Mouse (Mus musculus): ENCODE data around the gene Cacna1e. TPM values are rescaled to one million over a fixed set of nuclear protein-coding genes. Genes with fewer than 3 reads are reported as not detected.

The Cacna1e gene
- total and polyA plus RNA-seq, 2 experiments from 2014 or later = 10.3 to 68.4 TPM

DNA sequence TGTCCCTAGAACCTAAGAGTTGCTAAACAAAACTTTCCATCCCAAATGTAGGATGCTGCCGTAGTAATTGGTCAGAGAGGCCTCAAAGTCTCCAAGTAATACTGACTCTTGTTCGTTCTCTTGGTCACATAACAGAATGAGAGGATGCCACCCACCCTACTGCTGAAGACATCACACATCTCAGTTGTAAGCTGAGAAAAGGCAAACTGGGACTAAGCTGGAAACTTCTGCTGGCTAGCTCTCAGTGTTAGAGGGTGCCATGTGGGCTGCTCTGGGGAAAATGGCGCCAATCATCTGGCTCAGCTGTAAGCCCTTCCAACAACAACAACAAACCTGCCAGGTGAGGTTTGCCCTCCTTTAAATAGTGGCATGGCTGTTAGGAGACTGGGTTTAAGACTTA is 109.8 kb downstream of the Cacna1e start:
- Histone ChIP-seq H3K27me3 (ENCODE audit: insufficient read depth, low read length) (no peaks in the 10 kb centered on the region), H3K4me1 (ENCODE audit: insufficient read depth, low read length) (no peaks in the 10 kb centered on the region), H3K4me2 (ENCODE audit: low read depth, low read length, poor library complexity, severe bottlenecking) (no peak overlapping the region), H3K9me3 (ENCODE audit: low read length) (no peaks in the 10 kb centered on the region), H3K36me3 (ENCODE audit: insufficient read depth, low read length) (no peaks in the 10 kb centered on the region), H3K4me3 (ENCODE audit: low read depth, low read length) (no peak overlapping the region), H3K9ac (replicated peaks; ENCODE audit: low read length, poor library complexity, severe bottlenecking) (no peak overlapping the region), H3K27ac (ENCODE audit: low read depth, low read length) (no peak overlapping the region)
- DNase-seq (ENCODE audit: low spot score) (no peak), ATAC-seq (ENCODE audit: low FRiP score) (no peak)
- no peak for TF ChIP-seq CTCF (IDR thresholded peaks at IDR 0.05)
- 93% methylated on average over 3 of the region's 3 CpGs for WGBS

DNA sequence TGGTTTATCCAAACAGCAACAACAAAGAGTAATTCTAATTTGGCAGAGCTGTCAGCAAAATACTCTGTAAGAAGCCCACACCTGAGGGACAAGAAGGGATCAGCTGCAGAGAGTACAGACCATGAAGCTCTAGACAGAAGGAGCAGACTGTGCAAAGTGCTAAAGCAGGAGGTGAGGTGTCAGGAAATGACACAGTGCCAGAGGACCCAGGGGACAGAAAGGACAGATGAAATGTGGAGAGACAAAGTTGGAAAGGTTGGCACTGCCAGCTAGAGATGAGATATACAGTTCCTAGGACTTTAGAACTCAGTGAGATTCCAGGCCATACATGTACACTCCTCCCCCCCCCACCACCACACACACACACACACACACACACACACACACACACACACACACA is 113.2 kb downstream of the Cacna1e start:
- Histone ChIP-seq H3K4me1 (ENCODE audit: insufficient read depth, low read length) (no peaks in the 10 kb centered on the region), H3K9ac (replicated peaks; ENCODE audit: low read length, poor library complexity, severe bottlenecking) (no peak overlapping the region), H3K4me2 (ENCODE audit: low read depth, low read length, poor library complexity, severe bottlenecking) (no peak overlapping the region), H3K27me3 (ENCODE audit: insufficient read depth, low read length) (no peaks in the 10 kb centered on the region), H3K9me3 (ENCODE audit: low read length) (no peaks in the 10 kb centered on the region), H3K27ac (ENCODE audit: low read depth, low read length) (no peak overlapping the region), H3K36me3 (ENCODE audit: insufficient read depth, low read length) (no peaks in the 10 kb centered on the region), H3K4me3 (ENCODE audit: low read depth, low read length) (no peak overlapping the region)
- DNase-seq (ENCODE audit: low spot score) = no peak
- ATAC-seq (ENCODE audit: low FRiP score) = no peak
- TF ChIP-seq CTCF (IDR thresholded peaks at IDR 0.05) = no peak

DNA sequence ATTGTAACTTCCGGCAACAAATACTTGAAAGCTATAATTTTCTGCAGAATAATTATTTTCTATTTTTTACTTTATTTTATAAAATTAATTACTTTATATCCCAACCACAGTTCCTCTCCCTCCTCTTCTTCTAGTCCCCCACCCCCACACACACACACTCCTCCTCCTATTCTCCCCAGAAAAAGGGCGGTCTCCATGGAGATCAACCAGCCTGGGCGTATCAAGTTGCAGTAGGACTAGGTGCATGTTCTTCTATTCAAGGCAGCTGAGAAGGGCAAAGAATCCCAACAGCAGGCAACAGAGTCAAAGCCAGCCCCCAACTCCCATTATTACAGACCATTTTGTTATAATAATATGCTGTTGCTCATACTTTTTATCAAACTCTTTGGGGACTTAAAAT is 113.8 kb downstream of the Cacna1e start:
- ATAC-seq (ENCODE audit: low FRiP score) (no peak), DNase-seq (ENCODE audit: low spot score) (no peak)
- Histone ChIP-seq H3K27ac (ENCODE audit: low read depth, low read length) (no peak overlapping the region), H3K4me2 (ENCODE audit: low read depth, low read length, poor library complexity, severe bottlenecking) (no peak overlapping the region), H3K27me3 (ENCODE audit: insufficient read depth, low read length) (no peaks in the 10 kb centered on the region), H3K4me1 (ENCODE audit: insufficient read depth, low read length) (no peaks in the 10 kb centered on the region), H3K9ac (replicated peaks; ENCODE audit: low read length, poor library complexity, severe bottlenecking) (no peak overlapping the region), H3K4me3 (ENCODE audit: low read depth, low read length) (no peak overlapping the region), H3K36me3 (ENCODE audit: insufficient read depth, low read length) (no peaks in the 10 kb centered on the region), H3K9me3 (ENCODE audit: low read length) (no peaks in the 10 kb centered on the region)
- WGBS = 42% methylated on average over 3 of the region's 3 CpGs
- TF ChIP-seq CTCF (IDR thresholded peaks at IDR 0.05) = no peak

DNA sequence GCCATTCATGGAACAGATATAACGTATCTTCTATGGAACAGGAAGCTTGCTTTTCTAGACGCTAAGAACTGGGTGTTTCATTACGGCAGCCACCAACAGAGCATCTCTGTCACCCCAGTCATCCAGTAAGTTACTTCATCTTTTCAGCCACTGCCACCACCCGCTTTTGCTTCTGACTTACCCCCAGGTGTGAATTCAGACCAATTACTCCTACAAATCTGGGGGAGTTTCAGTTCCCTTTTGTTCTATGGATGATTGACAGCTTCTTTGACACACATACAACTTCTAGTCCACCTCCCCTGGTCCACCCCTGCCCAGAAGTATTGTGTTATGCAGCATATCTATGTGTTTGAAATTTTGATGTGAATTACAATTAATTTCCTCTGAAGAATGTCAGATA is 121.2 kb downstream of the Cacna1e start:
- Histone ChIP-seq H3K9me3 (ENCODE audit: low read length) (no peaks in the 10 kb centered on the region), H3K4me2 (ENCODE audit: low read depth, low read length, poor library complexity, severe bottlenecking) (no peak overlapping the region), H3K4me1 (ENCODE audit: insufficient read depth, low read length) (no peaks in the 10 kb centered on the region), H3K4me3 (ENCODE audit: low read depth, low read length) (no peak overlapping the region), H3K27ac (ENCODE audit: low read depth, low read length) (no peak overlapping the region), H3K9ac (replicated peaks; ENCODE audit: low read length, poor library complexity, severe bottlenecking) (no peak overlapping the region), H3K36me3 (ENCODE audit: insufficient read depth, low read length) (no peaks in the 10 kb centered on the region), H3K27me3 (ENCODE audit: insufficient read depth, low read length) (no peaks in the 10 kb centered on the region)
- no peak for ATAC-seq (ENCODE audit: low FRiP score)
- DNase-seq (ENCODE audit: low spot score) = no peak
- no peak for TF ChIP-seq CTCF (IDR thresholded peaks at IDR 0.05)
- 72% methylated on average over 4 of the region's 4 CpGs for WGBS

DNA sequence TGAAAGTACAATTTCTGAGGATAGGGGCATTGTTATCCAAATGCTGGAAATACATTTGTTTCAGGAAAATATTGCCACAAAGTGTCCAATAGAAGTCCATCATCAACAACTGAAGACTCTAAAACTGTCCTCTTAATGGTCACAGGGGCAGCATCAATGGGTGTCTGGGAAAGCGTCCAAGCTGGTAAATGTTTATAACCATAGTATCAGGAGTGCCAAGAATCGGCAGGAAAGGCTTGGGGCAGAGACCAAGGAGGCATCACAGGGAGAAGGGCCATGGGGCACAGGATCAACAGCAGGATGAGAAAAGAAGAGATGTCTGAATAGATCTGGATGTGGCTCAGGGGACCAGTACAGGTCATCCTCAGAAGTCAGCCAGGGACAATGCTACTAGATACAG is 132.2 kb downstream of the Cacna1e start:
- Histone ChIP-seq H3K4me3 (ENCODE audit: low read depth, low read length) (no peak overlapping the region), H3K9ac (replicated peaks; ENCODE audit: low read length, poor library complexity, severe bottlenecking) (no peak overlapping the region), H3K36me3 (ENCODE audit: insufficient read depth, low read length) (no peaks in the 10 kb centered on the region), H3K4me2 (ENCODE audit: low read depth, low read length, poor library complexity, severe bottlenecking) (no peak overlapping the region), H3K27me3 (ENCODE audit: insufficient read depth, low read length) (no peaks in the 10 kb centered on the region), H3K9me3 (ENCODE audit: low read length) (no peaks in the 10 kb centered on the region), H3K27ac (ENCODE audit: low read depth, low read length) (no peak overlapping the region), H3K4me1 (ENCODE audit: insufficient read depth, low read length) (no peaks in the 10 kb centered on the region)
- ATAC-seq (ENCODE audit: low FRiP score) (no peak), DNase-seq (ENCODE audit: low spot score) (no peak)
- no peak for TF ChIP-seq CTCF (IDR thresholded peaks at IDR 0.05)
- WGBS = 72% methylated on average over 2 of the region's 2 CpGs

DNA sequence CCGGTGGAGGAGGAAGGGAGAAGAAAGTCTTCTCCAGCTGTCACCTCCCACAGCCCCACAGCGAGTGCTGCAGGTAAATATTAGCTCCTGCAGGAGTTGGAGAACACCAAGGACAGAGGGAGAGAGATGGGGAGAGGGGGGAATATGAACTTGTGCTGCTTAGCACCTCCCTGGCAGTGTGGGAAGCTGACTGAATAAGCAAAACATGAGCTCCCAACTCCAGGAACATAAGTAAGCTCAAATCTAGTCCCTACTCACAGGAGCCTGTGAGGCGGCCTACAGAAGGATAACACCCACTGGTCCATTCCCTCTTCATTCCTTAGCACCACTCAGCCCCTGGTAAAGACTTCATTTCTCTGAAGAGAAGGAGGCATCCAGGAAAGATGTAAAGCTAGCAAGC is 135.8 kb downstream of the Cacna1e start:
- WGBS = 89% methylated on average over 3 of the region's 3 CpGs
- Histone ChIP-seq H3K4me2 (ENCODE audit: low read depth, low read length, poor library complexity, severe bottlenecking) (no peak overlapping the region), H3K4me3 (ENCODE audit: low read depth, low read length) (no peak overlapping the region), H3K27me3 (ENCODE audit: insufficient read depth, low read length) (no peaks in the 10 kb centered on the region), H3K9me3 (ENCODE audit: low read length) (no peaks in the 10 kb centered on the region), H3K4me1 (ENCODE audit: insufficient read depth, low read length) (no peaks in the 10 kb centered on the region), H3K9ac (replicated peaks; ENCODE audit: low read length, poor library complexity, severe bottlenecking) (no peak overlapping the region), H3K36me3 (ENCODE audit: insufficient read depth, low read length) (no peaks in the 10 kb centered on the region), H3K27ac (ENCODE audit: low read depth, low read length) (no peak overlapping the region)
- TF ChIP-seq CTCF (IDR thresholded peaks at IDR 0.05) = no peak
- no peak for DNase-seq (ENCODE audit: low spot score)
- ATAC-seq (ENCODE audit: low FRiP score) = no peak

DNA sequence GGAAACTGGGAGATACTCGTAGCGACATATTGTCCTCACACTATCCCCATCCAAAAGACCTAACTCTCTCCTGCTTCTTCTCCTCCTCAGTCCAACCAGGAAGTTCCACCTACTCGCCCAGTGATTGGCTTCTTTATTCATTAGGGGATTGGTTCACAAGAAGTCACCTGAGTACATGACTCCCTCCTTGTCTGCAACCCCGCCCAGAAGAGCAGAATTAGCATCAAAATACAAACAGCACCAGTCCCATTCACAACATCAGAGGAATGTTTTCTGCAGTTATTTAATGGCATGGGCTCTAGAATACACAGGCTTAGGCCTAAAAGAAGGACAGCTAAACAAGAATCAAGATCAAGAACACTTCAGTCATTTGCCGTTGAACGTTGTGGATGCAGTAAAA is 139.1 kb downstream of the Cacna1e start:
- Histone ChIP-seq H3K4me1 (ENCODE audit: insufficient read depth, low read length) (no peaks in the 10 kb centered on the region), H3K9ac (replicated peaks; ENCODE audit: low read length, poor library complexity, severe bottlenecking) (no peak overlapping the region), H3K9me3 (ENCODE audit: low read length) (no peaks in the 10 kb centered on the region), H3K27me3 (ENCODE audit: insufficient read depth, low read length) (no peaks in the 10 kb centered on the region), H3K27ac (ENCODE audit: low read depth, low read length) (no peak overlapping the region), H3K4me2 (ENCODE audit: low read depth, low read length, poor library complexity, severe bottlenecking) (no peak overlapping the region), H3K36me3 (ENCODE audit: insufficient read depth, low read length) (no peaks in the 10 kb centered on the region), H3K4me3 (ENCODE audit: low read depth, low read length) (no peak overlapping the region)
- WGBS = 89% methylated on average over 6 of the region's 6 CpGs
- TF ChIP-seq CTCF (IDR thresholded peaks at IDR 0.05) = no peak
- DNase-seq (ENCODE audit: low spot score) (no peak), ATAC-seq (ENCODE audit: low FRiP score) (no peak)
